Mouse (Mus musculus): ENCODE results near the gene Folr2.

Gene Folr2

GRCm38 (mm10) chr7:101866491-101867265, 9.7 kb upstream of the Folr2 start:
- DNase-seq (ENCODE audit: low spot score): no peak

DNA sequence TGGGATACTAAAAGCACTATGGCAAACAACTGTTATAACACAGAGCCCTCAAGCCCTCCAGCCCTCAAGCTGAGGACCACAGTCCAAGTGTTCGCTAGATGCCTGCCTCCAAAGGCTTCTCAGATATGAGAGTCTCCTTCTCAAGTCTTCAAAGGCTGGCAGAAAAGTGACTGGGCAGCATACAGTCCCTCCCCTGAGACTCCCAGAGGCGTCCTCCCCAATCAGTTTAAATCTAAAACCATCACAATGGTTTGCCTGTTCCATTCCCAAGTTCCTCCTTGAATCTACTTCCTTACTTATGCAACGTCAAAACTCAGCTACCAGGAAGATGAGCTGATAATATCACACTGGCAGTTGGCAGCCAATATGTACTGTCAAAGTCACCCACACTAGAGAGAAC, 6.4 kb upstream of the Folr2 start, which contains the start of gene Anapc15:
Gene Anapc15, plus strand, starts transcription at position 301 of the 400 bp plus-strand sequence.
- no peak for DNase-seq (ENCODE audit: low spot score)

DNA sequence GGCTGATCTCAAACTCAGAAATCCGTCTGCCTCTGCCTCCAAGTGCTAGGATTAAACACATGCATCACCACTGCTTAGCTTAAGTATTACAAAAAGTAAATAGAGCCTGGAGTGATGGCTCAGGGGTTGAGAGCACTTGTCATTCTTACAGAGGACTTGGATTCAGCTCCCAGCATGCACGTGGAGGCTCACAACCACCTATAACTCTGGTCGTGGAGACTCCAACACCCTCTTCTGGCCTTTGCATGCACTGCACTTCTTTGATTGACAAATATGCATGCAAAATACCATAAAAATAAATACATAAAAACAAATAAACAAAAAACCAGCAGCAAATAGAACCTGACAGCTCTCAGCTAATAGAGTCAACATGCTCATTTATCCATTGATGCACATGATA, 5.3 kb upstream of the Folr2 start:
- no peak for DNase-seq (ENCODE audit: low spot score)

GRCm38 (mm10) chr7:101860978-101861377, 4.0 kb upstream of the Folr2 start:
- no peak for DNase-seq (ENCODE audit: low spot score)

GRCm38 (mm10) chr7:101858362-101858761, 1.4 kb upstream of the Folr2 start:
- DNase-seq (ENCODE audit: low spot score): peak; percentile 25

- no peak for DNase-seq (ENCODE audit: low spot score)
Observed at GRCm38 (mm10) chr7:101853816-101854215, 3.2 kb downstream of the Folr2 start.

DNA sequence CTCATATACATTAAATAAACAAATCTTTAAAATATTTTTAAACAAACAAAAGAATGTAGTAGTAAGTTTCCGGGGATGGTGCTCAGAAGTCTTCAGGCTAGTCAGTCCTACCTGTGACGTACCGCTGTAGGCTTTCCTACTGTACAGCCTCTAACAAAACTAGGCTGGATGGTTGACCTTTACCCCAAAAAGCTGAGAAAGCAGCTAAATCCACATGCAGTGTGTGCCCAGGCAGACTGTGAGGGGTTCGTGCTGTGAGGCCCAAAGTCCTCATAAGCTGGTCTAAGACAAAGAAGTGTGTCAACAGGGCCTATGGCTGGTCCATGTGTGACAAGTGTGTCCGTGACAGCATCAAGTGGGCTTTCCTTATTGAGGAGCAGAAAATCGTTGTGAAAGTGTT, 4.1 kb downstream of the Folr2 start:
- no peak for DNase-seq (ENCODE audit: low spot score)

DNA sequence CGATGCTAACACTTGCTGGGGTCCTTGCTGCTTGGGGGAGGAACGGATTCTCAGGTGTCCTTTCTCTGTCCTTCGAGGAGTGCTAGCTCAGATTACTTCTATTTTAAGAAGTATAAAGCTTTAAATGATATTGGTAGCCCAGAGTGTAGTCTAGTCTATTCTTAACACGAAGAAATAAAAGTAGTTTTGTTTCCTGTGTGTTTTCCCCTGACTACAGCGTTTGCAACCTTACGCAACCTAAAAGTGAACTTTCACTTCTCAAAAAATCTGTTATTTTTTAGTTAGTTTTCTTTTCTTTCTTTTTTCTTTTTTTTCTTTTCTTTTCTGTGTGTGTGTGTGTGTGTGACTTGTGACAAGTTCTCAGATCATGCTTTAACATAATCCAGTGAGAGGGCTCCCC, 5.3 kb downstream of the Folr2 start:
- DNase-seq (ENCODE audit: low spot score): no peak

GRCm38 (mm10) chr7:101847934-101848333, 9.1 kb downstream of the Folr2 start:
- DNase-seq (ENCODE audit: low spot score): no peak

DNA sequence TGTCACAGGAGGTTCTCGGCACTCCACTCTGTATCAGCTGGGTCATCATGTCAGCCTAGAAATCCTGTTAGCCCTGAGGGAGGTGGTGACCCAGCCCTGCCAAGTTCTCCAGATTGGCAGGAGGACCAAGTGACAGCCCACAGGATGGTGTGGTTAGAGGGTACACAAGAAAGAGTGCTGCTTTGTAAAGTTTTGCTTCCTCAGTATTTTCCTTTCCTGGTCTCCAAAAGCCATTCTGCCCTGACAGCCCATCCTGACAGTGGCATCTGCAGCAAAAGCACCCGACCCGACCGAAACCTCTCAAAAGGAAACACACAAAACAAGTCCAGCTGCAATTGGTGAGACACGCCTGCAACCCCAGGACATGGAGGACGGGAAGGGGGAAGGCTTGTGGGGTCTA, 12.8 kb downstream of the Folr2 start:
- no peak for DNase-seq (ENCODE audit: low spot score)

DNA sequence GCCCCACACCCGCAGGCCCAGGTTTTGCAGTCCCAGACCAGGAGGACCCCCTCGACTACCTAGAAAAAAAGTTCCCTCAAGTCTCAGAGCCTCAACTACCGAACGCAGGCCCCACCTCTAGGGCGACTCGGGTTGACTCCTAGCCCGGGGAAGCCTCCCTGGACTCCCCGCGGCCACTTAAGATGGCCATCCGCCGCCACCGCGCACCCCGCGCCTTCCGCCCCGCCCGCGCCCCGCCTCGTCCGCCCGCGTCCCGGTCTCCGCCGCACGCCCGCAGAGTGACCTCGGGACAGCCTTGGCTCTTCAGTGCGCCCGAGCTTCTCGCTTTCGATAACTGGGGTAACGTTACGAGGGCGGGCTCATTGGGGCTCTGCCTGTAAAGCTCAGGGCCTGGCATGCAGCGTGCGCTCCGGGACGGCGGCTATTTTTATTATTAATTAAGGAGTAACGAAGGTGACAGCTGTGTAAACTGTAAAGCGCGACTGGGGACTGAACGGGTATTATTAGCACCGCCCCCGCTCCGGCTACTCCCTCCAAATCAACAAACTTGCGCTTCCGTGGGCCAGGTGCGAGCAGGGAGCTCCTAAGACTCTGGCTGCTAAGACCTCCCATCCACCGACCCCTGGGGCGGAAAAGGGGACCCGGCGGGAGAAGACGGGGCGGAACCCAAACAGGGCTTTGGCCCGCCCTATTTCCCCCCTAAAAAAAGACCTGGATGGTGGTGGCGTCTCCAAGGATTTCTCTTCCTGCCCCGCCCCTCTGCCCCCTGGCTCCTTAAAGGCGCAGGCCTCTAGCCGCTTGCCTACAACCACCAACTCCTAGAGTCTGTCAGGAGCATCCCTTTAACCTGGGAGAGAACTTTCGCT, 19.2 kb downstream of the Folr2 start, which contains the start of gene Inppl1:
Gene Inppl1, minus strand, starts transcription at position 624 of the 866 bp plus-strand sequence.
- DNase-seq (ENCODE audit: low spot score): peak; percentile 93

DNA sequence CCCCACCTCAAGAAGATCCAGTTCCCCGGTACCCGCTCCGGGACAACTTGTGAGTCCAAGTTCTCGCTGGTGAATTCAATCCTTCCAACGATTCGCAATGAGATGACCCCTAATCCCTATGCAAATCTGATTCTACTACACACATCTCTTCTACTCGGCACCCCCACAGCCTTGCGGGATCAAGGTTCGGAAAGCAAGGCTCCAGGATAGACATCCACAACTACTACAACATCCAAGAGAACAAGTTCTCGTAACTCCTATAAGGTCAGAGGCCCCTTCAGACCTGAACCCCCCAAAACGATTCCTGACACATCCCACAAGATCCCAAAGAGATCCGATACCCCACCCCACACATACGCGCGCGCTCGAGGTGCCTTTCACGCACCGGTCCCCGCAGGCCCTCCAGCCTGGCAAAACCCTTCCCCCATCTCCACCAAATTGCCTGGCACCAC, 19.8 kb downstream of the Folr2 start:
- no peak for DNase-seq (ENCODE audit: low spot score)

GRCm38 (mm10) chr7:101836271-101837153, 20.5 kb downstream of the Folr2 start:
- DNase-seq (ENCODE audit: low spot score): peak; percentile 42

GRCm38 (mm10) chr7:101835457-101836109, 21.4 kb downstream of the Folr2 start:
- peak; percentile 7 for DNase-seq (ENCODE audit: low spot score)

- DNase-seq (ENCODE audit: low spot score): no peak
Observed at GRCm38 (mm10) chr7:101834903-101835302, 22.1 kb downstream of the Folr2 start.

- DNase-seq (ENCODE audit: low spot score): no peak
Observed at GRCm38 (mm10) chr7:101833916-101834584, 22.9 kb downstream of the Folr2 start.

DNA sequence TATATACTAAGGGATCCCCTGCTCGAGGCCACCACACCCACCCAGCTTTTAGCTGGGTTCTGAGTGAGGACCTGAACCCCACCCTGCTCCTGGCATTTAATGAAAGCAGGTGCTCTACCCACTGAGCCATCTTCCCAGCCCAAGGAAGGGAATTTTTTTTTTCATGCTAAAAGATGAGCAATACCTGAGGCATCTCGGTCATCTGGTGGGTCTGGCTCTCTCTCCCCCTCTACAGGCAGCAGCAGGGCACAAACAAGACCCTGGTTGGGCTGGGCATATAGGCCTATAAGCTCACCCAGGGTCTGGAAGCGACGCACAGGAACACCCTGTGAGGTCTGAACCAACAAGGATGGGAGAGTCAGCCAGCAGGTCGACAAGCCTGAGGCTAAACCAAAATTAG, 23.6 kb downstream of the Folr2 start:
- DNase-seq (ENCODE audit: low spot score): no peak

- DNase-seq (ENCODE audit: low spot score): no peak
Observed at GRCm38 (mm10) chr7:101832372-101832771, 24.6 kb downstream of the Folr2 start.

- no peak for DNase-seq (ENCODE audit: low spot score)
Observed at GRCm38 (mm10) chr7:101831437-101831836, 25.6 kb downstream of the Folr2 start.

DNA sequence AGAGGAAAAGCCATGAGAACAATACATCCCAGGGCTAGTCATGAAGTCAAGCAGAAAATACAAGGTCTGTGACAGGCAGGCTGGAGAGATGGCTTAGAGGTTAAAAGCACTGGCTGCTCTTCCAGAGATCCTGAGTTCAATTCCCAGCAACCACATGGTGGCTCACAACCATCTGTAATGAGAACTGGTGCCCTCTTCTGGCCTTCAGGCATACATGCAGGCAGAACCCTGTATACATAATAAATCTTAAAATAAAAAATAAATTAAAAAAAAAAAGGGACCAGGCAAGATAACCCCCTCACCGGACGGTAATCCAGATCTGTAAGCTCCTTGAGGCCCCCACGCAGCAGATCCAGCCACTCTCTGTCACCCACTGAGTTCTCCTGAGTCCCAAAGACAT, 26.6 kb downstream of the Folr2 start:
- DNase-seq (ENCODE audit: low spot score): no peak
